ENCODE assay signal across 12 mouse cellular contexts in the genomic region with DNA sequence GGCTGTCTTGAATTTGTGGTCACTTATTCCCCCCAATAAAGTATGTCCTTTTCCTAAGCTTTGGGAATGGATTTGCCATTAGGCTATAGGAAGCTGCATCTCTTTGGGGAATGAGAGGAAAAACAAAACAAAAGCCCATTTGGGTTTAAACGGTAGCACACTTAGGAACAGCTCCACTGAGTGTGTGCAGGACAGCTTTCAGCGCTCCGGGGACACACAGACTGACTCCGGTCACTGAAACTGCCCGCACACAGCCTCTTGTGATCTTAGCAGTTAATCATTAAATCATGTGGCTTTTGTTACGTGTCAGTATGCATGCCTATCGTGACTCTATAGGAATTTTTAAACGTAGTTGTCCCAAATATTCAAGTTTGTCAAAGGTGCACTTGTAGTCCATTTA. TPM values are rescaled to one million over a fixed set of nuclear protein-coding genes. Genes with fewer than 3 reads are reported as not detected.
DNase-seq lines count a peak whose midpoint lies in the region; ATAC-seq and TF ChIP-seq lines count a peak whose summit lies in the region.
"Had no signal": no experiment of that assay in that cellular context is flagged by ENCODE, and none has a peak within 500 bp of the region (broad histone marks: within the 10 kb centered on the region; RNA-seq: fewer than 3 reads in every experiment).

No protein-coding gene starts in this region.

- H3K27ac ChIP-seq in lung, embryonic 14.5 days (ENCODE audit: low read depth), result no peak overlapping the region
- H3K27ac ChIP-seq in stomach, embryonic 15.5 days, result no peak overlapping the region
- H3K27ac ChIP-seq: limb, embryonic 12.5 days had no signal

- H3K9ac ChIP-seq in lung, embryonic 14.5 days, result no peak overlapping the region
- no peak overlapping the region for H3K9ac ChIP-seq in stomach, embryonic 15.5 days
- H3K9ac ChIP-seq: limb, embryonic 12.5 days had no signal

- peak; percentile 55 for DNase-seq in cerebellum, adult 8-10 months
- DNase-seq in cerebellum, postnatal 4 days (ENCODE audit: low spot score in 2 of 2), result no peak
- DNase-seq in lung, embryonic 14.5 days, result peak; percentile 58
- no peak for DNase-seq in lung, adult 18-20 months
- peak; percentile 19 to 47 for DNase-seq in kidney, adult 8-10 months
- no peak for DNase-seq in heart, postnatal 14 days
- DNase-seq in ovary, postnatal 10 days (ENCODE audit: low spot score), result no peak
- DNase-seq: gastrocnemius, postnatal 36 days; thymus, adult 2 months had no signal

- no peaks in the 10 kb centered on the region for H3K27me3 ChIP-seq in lung, embryonic 14.5 days (ENCODE audit: insufficient read depth, low read length)
- no peaks in the 10 kb centered on the region for H3K27me3 ChIP-seq in stomach, embryonic 15.5 days (replicated peaks)
- H3K27me3 ChIP-seq: limb, embryonic 12.5 days had no signal

- TF ChIP-seq CTCF in lung, embryonic 14.5 days (IDR thresholded peaks at IDR 0.05; ENCODE audit: low read depth), result no peak

- peaks cover 5% of the 10 kb centered on the region; the same call in 1 of the 2 replicates for H3K36me3 ChIP-seq in lung, embryonic 14.5 days (ENCODE audit: insufficient read depth)
- H3K36me3 ChIP-seq in stomach, embryonic 15.5 days, result no peaks in the 10 kb centered on the region

- peak overlapping the region; percentile 29; the same call in 1 of the 2 replicates for H3K4me2 ChIP-seq in lung, embryonic 14.5 days
- H3K4me2 ChIP-seq in stomach, embryonic 15.5 days, result no peak overlapping the region; the same call in 1 of the 2 replicates
- H3K4me2 ChIP-seq: limb, embryonic 12.5 days; midbrain, embryonic 11.5 days had no signal

- peak; percentile 73; the same call in 1 of the 2 replicates for ATAC-seq in lung, embryonic 14.5 days (ENCODE audit: insufficient read depth)
- peak; percentile 56 for ATAC-seq in stomach, embryonic 15.5 days (ENCODE audit: insufficient read depth, low FRiP score, low read depth)

- no peaks in the 10 kb centered on the region for H3K9me3 ChIP-seq in lung, embryonic 14.5 days (ENCODE audit: low read depth, low read length)
- H3K9me3 ChIP-seq in stomach, embryonic 15.5 days, result no peaks in the 10 kb centered on the region
- H3K9me3 ChIP-seq: limb, embryonic 12.5 days had no signal

- no peaks in the 10 kb centered on the region for H3K4me1 ChIP-seq in lung, embryonic 14.5 days (ENCODE audit: insufficient read depth)
- H3K4me1 ChIP-seq in stomach, embryonic 15.5 days, result no peaks in the 10 kb centered on the region

- no peak overlapping the region for H3K4me3 ChIP-seq in lung, embryonic 14.5 days (ENCODE audit: low read depth, low read length)
- H3K4me3 ChIP-seq in stomach, embryonic 15.5 days (replicated peaks), result no peak overlapping the region
- H3K4me3 ChIP-seq: limb, embryonic 12.5 days had no signal

- intact Hi-C loops in heart, postnatal 14 days (cut with DNase I), result no loop called here

- 44% methylated on average over 8 of the region's 8 CpGs for WGBS in lung, embryonic 14.5 days
- WGBS in stomach, embryonic 15.5 days, result 54% methylated on average over 8 of the region's 8 CpGs

RNA-seq across cellular contexts. Expression of a gene that starts 11.7 kb away (rescaled TPM):
- 2.1 and 3.0 TPM in 2 replicates for polyA plus RNA-seq in lung, embryonic 14.5 days (2014; fragmentation: Nextera tagmentation; extraction: Ambion mirVana)
- polyA plus RNA-seq in stomach, embryonic 15.5 days (2015; fragmentation: Nextera tagmentation; extraction: Ambion mirVana), result 2.2 and 2.7 TPM in 2 replicates
- 10 to 100 TPM; 35.1 to 35.8 TPM for total RNA-seq in heart, postnatal 14 days (2021)

Comparison
In these comparisons a context has a peak if more than half of its experiments do, and no peak if none do; other contexts are left out.
1. DNase-seq: peak in cerebellum, adult 8-10 months (single experiment), lung, embryonic 14.5 days (single experiment) and kidney, adult 8-10 months (2 of 2); none in cerebellum, postnatal 4 days (0 of 2), lung, adult 18-20 months (0 of 2), heart, postnatal 14 days (0 of 2) and ovary, postnatal 10 days (single experiment).